Mouse (Mus musculus) adrenal gland, postnatal 4 days (tissue): ENCODE measurements at regions not wholly inside any gene's neighbourhood (a gene's known extent, or its start where the extent isn't known, plus 50 kb on each side); places are given as distances from the start of the nearest gene placed in this dataset.

Experiments used
- DNase-seq, 2 experiments: peaks; one replicate each; pipeline ENCODE4 v3.0.0; 2021 to 2022; ENCODE audit warnings: low spot score in 2 of 2, mixed read lengths in 2 of 2

DNA sequence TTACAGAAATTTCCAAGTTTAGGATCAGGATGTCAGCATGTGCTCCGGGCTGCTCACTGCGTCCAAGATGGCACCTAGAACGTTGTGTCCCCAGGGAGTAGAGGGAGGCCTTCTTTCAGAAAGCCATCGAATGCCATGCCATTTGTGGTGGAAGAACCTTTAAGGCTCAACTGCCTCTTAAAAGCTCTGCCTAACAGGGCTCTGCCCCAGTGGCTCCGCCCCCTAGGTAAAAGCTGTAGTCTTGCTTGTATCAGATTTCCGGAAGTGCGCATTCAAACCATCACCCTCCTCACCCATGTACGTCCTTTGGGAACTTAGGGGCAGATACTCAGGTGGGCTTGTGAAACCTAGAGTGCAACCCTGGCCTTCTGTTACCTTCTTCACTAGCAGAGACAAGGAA, 54.0 kb upstream of the Psmd7 start:
- DNase-seq: no peak

DNA sequence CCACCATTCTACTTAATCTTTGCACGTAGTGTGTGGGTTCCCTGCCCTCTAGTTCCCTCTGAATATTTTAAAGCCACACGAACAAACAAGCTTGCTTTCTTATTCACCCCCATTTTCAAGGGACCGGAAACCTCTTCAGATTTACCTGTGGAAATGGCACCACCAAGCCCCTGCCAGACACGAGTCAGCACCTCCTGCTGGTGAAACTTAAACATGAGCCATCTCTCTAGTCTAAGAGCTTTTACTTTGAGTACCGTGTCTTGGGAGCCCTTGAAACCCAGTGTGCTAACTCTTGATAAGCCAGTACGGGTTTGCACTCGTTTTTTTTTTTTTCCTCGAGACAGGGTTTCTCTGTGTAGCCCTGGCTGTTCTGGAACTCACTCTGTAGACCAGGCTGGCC, 59.7 kb upstream of the Psmd7 start:
- no peak for DNase-seq

DNA sequence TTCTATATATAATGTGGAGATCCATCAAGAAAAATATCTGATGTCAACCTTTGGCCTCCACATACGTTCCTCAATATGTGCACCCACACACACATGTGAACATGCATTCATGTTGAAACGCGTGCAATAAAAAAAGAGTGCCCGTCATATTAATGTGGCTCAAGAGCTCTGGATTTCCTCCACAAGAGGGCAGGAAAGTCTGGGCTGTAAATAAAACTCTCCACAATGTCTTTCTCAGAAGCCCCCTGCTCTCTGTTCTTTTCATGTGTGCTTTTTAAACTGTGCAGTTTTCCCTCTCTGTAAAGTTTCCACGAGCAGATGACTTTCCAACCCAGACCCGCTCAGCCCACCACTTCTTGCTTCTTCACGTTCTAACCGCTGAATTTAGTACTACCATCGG, 62.0 kb upstream of the Psmd7 start:
- DNase-seq: no peak

DNA sequence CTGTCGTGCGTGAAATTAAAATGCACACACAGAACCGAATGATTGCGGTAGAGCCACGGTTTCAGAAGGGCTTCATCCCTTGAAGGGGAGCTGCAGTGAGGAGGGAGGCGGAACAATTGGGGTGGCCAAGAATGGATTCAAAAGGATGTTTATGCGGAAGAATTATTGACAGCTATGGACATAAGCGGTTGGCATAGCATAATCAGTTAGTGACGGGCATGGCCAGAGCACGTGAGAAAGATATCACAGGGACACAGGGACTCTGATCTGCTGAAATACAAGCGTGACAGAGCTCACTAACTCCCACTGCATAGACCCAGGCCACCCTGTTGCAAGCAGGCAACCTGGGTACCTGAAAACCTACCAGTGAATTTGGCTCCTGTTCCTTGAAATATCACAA, 63.2 kb upstream of the Psmd7 start:
- DNase-seq: no peak

DNA sequence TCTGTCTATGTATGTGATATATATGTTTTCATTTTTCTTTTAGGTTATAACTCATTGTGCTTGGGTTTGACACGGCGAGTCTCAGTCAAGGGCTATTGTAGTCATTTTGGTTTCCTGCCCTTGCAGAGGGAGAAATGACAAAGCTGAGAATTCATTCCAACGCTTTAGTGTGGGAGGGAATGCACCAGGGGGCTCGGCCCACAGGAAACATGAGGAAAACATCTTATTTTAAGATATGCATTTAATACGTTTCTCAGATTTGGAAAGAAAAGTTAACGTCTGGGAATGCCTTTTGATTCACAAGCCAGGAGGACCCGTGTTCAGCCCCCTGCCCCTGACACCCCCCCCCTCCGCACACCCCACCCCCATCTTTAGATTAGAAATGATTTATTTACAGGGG, 64.0 kb upstream of the Psmd7 start:
- no peak for DNase-seq

DNA sequence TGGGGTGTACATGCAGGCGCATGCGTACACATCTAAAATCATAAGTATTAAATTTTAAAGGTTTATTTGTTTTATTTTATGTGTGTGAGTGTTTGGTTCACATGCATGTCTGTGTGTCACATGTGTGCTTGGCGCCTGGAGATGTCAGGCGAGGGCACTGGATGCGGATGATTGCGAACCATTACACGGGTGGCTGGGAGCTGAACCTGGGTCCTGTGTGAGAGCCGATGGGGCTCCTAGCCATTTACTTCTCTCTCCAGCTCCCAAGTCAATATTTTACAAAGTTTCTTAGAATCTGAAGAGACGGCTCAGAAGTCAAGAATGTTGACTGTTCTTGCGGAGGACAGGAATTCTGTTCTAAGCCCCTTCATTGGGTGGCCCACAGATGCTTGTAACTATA, 65.4 kb upstream of the Psmd7 start:
- DNase-seq: no peak

DNA sequence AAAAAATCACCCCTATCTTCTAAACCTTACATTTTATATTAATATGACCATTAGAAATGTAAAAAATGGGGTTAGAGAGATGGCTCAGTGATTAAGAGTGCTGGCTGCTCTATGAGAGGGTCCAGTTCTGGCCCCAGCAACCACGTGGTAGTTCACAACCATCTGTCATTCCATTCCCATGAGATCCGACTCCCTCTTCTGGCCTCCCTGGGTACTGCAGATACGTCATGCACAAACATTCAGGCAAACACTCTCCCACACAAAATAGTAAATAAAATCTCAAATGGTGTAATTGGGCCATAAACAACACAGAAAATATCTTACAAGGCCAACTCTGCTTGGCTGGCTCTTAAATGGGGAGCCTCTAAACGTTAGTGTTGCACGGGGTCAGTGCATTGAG, 68.4 kb upstream of the Psmd7 start:
- DNase-seq: no peak

DNA sequence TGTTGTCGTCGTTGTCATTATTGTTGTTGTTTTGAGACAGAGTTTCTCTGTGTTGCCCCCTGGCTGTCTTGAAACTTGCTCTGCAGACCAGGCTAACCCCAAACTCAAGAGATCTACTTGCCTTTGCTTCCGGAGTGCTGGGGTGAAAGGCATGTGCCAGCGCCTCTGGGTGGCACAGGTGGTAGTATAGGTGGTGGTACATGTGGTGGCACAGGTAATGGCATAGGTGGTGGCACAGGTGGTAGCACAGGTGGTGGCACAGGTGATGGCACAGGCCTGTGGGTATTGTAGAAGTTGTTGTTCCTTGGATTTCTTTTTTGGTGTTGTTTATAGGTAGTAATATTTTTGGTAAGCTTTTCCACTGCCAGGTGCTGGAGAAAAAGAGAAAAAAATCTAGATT, 69.5 kb upstream of the Psmd7 start:
- no peak for DNase-seq

DNA sequence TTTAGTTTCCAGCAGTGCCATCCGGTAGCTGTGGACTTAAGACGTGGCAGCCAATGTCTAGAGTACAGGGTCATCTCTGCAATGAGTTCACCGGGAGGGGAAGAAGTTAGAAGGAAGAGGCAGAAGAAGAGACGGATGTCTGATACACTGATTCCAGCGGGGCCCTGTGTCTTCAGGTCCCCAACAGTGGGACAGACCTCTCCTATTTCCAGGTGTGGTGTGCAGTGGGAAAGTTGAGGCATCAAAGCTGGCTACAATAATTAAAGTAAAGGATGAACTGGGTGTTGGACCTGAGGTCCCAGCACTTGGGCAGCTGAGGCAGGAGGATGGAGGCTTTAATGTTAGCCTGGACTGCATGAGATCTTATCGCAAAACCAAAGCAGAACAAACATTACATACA, 70.1 kb upstream of the Psmd7 start:
- DNase-seq: no peak

DNA sequence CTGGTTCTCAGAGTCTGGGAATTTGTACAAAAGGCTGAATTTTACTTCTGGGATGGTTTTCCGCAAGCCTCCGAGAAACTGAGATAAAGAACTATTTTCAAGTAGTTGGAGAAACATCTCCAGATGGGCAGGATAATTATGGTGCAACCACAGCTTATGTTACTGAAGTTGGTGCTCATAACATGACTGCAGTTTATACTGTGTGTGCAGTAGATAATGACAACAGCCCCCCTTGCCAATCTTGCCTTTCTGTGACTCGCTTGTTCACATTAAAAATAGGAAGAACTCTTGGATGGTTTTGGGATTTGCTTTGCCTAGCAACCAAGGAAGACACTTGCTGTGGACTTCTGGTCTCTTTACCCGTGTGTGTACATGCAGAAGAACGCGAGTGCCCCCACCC, 72.4 kb upstream of the Psmd7 start:
- DNase-seq: no peak

DNA sequence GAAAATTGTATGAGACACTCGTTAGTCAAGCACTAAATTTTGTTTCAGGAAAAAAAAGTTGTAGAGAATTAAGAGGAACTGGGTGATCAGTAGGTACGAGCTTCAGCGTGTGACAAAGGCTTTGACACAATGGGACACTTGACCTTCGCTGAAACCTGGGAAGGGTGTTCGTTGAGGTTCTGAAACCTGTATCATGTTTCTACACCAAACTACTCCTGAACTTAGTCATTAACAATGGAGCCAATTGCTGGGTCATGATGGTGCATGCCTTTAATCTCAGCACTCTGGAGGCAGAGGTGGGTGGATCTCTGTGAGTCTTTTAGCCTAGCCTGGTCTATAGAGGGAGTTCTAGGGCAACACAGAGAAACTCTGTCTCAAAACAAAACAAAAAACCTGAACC, 81.3 kb upstream of the Psmd7 start:
- no peak for DNase-seq

DNA sequence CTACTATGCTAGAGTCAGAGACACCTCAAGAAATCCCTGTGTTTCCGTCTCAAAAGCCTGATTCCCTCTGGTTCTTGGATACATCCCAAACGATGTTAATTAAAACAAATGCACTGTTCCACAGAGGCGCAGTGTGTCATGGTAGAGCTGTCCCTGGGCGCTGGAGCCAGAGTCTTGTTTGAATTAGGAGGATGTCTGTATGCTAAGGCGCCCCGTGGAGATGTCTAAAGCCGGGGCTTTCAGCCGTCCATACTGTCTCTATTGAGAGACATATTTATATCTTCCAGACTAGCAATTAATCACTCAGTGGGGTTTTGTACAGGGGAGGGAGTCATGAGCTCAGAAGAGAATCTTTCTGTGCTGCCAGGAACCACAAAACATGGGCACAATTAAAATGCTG, 83.2 kb upstream of the Psmd7 start:
- no peak for DNase-seq

DNA sequence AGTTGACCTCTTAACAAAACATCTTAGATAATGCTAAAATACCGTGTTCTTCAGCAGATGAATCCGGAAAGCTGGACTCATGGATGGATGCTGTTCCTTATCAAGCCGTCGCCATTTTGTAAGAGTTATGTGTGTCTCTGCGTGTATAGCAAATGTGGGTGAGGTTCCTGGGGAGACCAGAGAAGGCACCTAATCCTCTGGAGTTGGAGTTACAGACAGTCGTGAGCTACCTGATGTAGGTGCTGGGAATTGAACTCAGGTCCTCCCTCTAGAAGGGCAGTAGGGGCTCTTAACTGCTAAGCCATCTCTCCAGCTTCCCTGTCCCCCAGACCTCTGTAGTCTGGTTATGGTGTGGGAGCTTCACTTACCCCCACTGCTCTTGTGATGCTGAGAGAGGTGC, 84.4 kb upstream of the Psmd7 start:
- DNase-seq: no peak

DNA sequence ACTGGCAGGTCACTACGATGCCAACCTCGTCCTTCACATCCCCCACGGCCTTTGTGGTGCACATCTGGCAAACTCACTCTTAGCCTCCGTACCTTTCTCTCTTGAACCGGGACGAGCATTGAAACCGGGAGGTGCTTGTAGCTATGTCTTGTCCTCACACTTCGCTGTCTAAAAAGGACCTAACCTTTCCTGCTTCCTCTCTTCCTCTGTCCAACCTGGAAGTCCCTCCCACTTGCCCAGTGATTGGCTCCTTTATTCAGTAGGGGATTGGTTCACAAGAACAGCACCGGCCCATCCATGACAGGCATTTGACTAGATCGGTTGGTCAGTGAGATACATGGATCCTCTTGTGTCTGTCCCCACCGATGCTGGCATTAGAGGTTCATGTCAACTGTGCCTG, 93.8 kb upstream of the Psmd7 start:
- DNase-seq: no peak

DNA sequence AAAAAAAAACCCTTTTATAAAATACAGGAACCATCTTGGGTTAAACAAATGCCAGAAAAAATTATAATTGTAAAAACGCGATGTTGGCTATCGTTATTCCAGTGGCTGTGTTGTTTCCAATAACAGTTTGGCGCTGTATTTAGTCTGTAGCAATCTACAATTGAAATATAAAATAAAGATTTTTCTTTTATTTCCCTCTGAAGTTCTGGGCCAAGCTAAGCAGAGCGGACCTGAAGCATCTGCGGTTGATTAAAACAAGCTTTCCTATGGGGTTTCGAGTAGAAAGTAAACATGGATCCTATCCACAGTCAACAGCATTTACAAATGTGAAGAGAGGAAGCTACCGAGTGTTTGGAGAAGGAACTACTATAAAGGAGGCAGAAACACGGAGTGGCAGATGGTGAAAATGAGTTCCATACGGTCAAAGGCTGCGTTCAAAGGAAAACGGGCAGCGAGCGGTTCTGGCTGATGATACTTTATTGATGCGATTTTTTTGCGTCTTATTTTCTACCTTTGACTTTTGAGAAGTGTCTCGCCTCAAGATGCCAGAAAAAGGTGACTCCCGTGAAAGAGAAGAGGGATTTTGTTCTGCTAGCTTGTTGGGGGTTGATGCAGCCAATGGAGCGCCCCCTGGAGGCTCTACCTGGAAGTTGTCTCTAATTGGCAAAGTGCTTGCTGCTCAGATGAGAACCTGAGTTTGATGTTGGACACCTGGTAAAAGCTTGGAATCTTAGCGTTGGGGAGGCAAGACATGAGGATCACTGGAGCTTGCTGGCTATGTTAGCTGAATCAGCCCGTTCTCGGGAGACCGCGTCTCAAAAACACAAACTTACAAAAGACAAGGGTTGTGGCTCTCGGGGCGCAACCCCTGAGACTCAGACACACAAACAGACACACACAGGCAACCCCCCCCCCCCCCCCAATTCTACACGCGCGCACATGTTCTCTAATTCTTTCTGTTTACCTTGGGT, 96.7 kb upstream of the Psmd7 start:
- DNase-seq: no peak

DNA sequence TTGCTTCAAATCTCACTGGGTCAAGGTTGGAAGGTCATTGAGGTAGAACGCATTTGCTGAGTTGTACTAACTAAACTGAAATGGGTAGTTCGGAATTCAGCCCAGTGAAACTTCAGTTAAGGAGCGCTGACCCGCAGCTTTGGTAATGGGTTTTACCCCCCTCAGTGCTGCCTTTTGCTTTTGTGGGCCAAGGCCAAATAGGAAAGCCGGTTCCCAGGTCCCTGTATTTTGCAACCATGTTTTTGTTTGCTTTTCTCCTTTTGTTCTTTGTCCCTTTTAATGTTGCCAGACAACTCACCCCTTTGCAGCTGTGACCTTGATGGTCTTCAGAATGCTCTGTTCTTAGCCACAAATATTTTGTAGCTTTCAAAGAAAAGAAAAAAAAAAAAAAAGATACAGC, 98.7 kb upstream of the Psmd7 start:
- DNase-seq: no peak

DNA sequence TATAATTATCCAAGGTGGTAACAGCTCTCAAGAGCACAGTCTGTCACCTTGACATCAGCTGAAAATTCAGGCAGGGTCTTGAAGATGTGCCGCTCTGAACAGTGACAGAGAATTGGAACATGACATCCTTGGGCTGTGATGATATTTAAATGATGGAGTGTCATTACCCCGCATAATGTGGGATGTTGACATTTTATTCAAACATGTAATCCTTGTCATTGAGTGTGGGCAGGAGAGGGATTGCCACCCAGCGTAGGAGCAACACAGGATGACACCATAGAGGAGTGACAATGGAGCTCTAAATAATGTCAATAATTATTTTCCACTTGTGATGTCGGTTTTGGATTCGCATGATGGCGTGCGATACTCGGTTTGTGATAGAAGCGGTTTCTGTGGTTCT, 99.3 kb upstream of the Psmd7 start:
- DNase-seq: no peak

DNA sequence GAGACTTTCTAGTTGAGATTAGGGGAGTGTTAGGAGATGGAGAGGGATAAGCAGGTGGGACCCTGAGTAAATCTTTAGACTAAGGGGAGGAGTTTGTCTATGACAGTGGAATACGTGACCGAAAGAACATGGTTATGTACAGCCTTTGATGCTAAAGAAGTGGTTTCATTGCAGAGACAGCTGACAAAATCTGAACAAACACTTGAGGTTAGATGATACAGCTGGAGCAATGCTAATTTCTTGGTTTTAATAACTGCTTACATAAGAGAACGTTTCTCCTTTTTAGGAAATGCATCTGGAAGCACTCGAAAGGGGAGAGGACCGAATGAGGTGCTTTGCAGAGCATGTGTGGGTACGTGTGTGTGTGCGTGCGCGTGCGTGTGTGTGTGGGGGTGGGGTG, 100.8 kb upstream of the Psmd7 start:
- no peak for DNase-seq

DNA sequence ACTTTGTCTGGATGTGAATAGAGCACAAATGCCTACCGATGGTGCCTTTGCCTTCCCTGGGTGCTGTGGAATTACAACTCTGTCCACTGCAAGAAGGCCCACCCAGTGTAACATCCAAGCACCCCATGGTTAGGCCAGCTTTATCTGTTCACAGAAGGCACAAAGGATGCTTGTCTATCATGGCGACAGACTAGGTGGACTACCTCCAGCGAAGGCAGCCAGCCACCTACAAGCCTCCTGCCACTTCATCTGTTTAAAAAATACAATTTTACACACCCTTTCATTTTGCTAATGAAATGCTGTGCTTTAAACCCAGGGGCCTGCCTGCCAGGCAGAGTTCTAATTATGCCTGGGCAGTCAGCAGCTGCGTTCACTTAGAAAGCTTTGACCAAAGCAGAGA, 103.0 kb upstream of the Psmd7 start:
- DNase-seq: no peak

DNA sequence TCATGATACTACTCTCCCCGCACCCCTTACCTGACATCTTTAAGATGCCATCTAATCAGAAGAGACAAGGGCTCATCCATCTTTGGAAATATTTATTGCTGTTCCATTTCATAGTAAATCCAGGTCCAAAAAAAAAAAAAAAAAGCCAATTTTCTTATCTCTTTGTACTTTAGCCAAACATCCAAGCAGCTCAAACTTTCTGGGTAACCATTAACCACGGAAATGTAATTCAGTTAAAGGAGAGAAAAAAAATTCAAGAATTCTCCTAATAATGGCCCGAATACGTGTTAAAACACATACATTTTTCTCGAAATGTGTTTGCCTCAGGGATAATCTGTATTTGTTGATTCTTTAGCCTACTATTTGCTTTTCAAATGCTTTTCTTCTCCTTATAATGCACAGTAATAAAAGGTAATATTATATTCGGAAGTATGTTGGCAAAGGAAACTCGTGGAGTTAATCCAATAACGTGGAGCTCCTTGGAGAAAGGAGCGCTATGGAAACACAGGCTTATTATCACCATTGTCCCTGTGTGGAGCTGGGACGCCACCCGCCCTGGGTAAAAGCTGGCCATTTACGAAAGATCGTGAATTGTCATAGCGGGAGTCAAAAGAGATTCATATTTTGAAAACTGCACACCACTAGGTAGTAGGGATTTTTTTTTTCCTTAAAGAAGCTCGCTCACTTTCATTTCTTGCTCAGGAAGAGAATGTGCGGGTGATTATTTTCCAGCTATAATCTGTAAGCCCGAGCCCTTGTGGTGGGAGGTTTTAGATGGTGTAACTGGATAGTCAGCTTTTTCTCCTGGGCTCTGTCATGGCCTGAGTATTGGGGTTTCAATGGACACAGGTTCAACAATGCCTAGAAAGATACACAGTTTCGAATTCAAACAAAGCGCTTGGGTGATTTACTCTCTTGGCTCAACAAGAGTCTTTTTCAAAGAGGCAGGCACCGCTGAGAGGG, 108.4 kb upstream of the Psmd7 start:
- DNase-seq: no peak

DNA sequence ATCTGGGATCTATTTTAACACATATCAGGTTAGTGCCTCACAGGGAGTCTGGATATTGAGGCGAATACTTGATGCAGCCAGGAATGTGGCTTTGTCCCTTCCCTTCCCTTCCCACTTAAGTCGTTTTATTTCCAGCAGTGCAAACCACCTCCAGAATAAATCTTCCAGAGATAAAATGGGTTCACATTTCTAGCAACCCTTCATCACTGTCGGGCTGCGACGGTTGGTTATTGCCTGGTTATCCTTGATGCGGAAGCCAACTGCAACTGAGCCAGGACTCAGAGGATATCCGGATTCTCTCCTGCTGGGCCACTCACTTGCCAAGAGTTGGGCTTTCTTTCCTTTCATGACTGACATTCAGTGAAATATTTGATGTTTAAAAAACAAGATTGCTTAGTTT, 111.0 kb upstream of the Psmd7 start:
- DNase-seq: no peak

DNA sequence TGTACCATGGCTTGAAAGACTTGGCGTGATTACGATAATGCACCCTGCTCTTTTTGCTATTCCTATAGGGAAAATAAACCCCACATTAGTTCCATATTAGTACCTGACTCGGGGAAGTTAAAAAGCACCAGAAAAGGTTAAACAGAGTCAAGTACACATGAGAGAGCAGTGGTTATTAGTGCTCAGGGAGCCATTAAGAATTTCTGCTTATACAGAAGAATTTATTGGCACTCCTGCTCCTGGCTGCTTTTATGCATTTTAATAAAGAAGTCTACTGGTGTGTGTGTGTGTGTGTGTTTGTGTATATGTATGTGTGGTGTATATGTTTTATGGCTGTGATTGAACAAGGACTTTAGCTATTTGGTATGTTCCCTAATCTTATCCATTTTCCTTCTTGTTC, 111.5 kb upstream of the Psmd7 start:
- DNase-seq: no peak
